Mouse (Mus musculus): ENCODE data around the gene Hgd.

DNA sequence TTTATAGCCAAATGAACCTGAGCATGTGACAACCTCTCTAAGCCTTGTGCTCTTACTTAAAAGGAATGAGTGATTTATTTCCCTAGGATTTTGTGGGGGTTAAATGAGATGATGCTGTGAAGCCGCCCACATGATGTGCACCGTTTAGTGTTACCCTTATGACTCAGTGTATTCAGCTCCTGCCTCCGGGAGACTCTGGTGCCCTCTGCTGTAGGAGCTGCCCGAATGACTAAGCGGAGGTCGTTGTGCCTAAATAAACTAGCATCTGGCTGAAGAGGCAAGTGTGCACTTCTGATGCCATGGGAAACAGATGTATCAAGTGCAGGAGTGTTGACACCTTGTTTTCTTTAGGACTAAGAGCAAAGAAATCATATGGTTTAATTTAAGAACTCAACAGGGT lies 56.2 kb downstream of the Hgd start:
- TF ChIP-seq CTCF (IDR thresholded peaks at IDR 0.05; ENCODE audit: extremely low read depth, insufficient read depth, low read length) (peak; percentile 57), POLR2A (IDR thresholded peaks at IDR 0.05; ENCODE audit: extremely low read depth, insufficient read depth, low read length) (no peak)
